Mouse (Mus musculus): ENCODE results near the gene Rab36.

- TF ChIP-seq ZC3H11A (IDR thresholded peaks at IDR 0.05; ENCODE audit: low read depth, low read length) (no peak), POLR2A (IDR thresholded peaks at IDR 0.05; ENCODE audit: control insufficient read depth in 1 of 2, insufficient read depth in 1 of 2, low read depth in 1 of 2, low read length in 2 of 2, poor library complexity in 1 of 2) (no peak), CHD1 (IDR thresholded peaks at IDR 0.05; ENCODE audit: low read depth, low read length) (no peak), HCFC1 (IDR thresholded peaks at IDR 0.05; ENCODE audit: low read depth, low read length) (no peak), RCOR1 (IDR thresholded peaks at IDR 0.05; ENCODE audit: low read depth, low read length) (no peak), ZMIZ1 (IDR thresholded peaks at IDR 0.05; ENCODE audit: low read depth, low read length) (no peak), POLR2AphosphoS2 (IDR thresholded peaks at IDR 0.05; ENCODE audit: low read length) (no peak), POLR2AphosphoS5 (IDR thresholded peaks at IDR 0.05; ENCODE audit: borderline replicate concordance, low read depth, low read length) (no peak), MAFK (IDR thresholded peaks at IDR 0.05; ENCODE audit: borderline replicate concordance, low read depth, low read length) (no peak), CTCF (IDR thresholded peaks at IDR 0.05 in 2 of 3, conservative IDR thresholded peaks at IDR 0.05 in 1 of 3; ENCODE audit: control insufficient read depth in 1 of 3, insufficient read depth in 1 of 3, low read depth in 2 of 3, low read length in 3 of 3, poor library complexity in 1 of 3, severe bottlenecking in 1 of 3) (no peak), GATA1 (IDR thresholded peaks at IDR 0.05; ENCODE audit: low read depth, low read length) (no peak), TCF12 (IDR thresholded peaks at IDR 0.05; ENCODE audit: low read depth, low read length) (no peak)
These were observed 16.0 kb downstream of the Rab36 start for GRCm38 (mm10) chr10:75052902-75053301.
